8 mouse cellular contexts compared by ENCODE assay signal in the genomic region with DNA sequence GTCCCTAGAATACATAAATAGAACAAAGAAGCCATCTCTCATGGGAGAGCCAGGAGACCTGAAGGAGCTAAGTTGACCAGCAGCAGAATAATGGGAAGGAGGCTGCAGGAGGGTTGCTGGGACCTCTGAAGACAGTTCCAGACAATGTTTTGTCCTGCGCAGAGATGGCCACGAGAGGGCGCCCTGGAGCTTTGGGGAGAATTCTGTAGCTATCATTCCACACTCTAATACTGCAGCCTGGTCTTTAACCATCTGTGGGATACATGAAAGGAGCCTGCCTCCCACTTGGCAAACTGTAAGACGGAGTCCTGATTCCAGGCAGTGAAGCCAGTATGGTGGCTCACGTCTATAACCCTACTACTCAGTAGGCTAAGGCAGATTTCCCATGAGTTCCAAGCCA. TPM values are rescaled to one million over a fixed set of nuclear protein-coding genes. Genes with fewer than 3 reads are reported as not detected.
DNase-seq lines count a peak whose midpoint lies in the region; ATAC-seq lines count a peak whose summit lies in the region.

No protein-coding gene starts in this region.

- ATAC-seq in common myeloid progenitor, adult 5-6 weeks (replicated peaks; ENCODE audit: low read depth, poor library complexity, severe bottlenecking), result peak; percentile 81

- intact Hi-C loops in gastrocnemius, postnatal 36 days (cut with DNase I), result loop anchor here (5.0 to 10.0 kb wide), 2 partner anchors 125 to 278 kb away; a partner anchor contains a TSS

- DNase-seq in B cell, adult 2 months, result peak; percentile 88
- peak; percentile 57 to 90 for DNase-seq in adrenal gland, adult (ENCODE audit: inconsistent age in 2 of 2, low spot score in 1 of 2)
- peak; percentile 62 to 64 for DNase-seq in gastrocnemius, postnatal 36 days
- DNase-seq in kidney, postnatal 36 days, result peak; percentile 44 to 88
- peak; percentile 60 to 74 for DNase-seq in lung, adult 18-20 months
- DNase-seq in retina, embryonic 14.5 days (ENCODE audit: low spot score), result peak; percentile 92
- peak; percentile 66 to 76 for DNase-seq in thymus, postnatal 36 days

RNA-seq across cellular contexts. Expression of a gene that starts 27.0 kb away (rescaled TPM):
- total RNA-seq in common myeloid progenitor, adult 5-6 weeks (2017), result not detected in 2 replicates
- total RNA-seq in gastrocnemius, postnatal 36 days (2021), result not detected

Comparison
In these comparisons a context has a peak if more than half of its experiments do, and no peak if none do; other contexts are left out.
1. Peak in every context shown above with its lines: DNase-seq and ATAC-seq.